Mouse (Mus musculus): Measurements from ENCODE around the gene Naa35.

Naa35 gene

DNA sequence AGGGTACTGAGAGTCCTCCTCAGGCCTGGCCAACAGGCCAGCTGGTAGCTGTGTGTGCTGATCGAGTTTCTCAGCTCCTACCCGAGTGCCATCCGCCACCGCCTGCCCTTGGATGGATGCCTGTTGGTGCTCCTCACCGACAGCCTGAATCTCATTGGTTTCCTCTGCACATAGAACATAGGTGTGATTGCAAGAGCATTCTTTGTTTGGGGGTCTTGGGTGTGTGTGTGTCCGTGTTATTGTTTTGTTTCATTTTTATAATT, 55.0 kb downstream of the Naa35 start:
- no peak for DNase-seq

DNA sequence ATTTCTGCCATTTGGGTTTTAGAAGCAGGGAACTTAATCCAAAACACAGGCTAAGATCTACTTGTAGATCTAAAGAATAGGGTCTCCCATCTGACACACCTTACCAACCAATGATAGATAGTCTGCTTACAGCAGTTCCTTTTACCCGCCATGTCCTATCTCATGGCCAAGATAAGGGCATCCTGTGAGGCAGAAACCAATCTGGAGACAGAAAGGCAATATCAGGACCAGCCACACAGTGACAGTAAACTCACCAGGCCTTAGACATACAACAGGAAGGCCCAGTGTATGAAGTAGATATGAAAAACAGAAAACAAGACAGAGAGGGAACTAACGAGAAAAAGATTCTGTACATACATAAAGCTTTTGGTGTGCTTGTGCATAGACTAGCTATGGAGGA, 57.8 kb downstream of the Naa35 start:
- no peak for DNase-seq

DNA sequence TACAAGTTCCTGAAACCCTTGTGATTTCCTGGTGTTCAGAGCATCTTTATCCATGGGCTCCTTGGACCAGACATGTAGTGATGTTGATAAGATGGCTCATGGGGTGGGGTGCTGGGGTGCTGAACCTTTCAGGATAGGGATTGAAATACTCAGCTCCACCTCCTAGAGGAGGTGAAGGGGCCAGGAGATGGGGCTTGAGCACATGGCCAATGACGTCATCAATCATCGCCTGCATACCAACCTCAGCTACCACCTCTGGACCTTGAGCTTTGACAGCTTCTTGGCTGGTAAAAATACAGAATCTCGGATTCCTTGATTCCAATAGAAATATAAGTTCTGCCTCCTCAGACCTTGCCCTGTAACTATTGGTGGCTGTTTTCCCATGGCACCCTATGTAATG, 60.4 kb downstream of the Naa35 start:
- no peak for DNase-seq

DNA sequence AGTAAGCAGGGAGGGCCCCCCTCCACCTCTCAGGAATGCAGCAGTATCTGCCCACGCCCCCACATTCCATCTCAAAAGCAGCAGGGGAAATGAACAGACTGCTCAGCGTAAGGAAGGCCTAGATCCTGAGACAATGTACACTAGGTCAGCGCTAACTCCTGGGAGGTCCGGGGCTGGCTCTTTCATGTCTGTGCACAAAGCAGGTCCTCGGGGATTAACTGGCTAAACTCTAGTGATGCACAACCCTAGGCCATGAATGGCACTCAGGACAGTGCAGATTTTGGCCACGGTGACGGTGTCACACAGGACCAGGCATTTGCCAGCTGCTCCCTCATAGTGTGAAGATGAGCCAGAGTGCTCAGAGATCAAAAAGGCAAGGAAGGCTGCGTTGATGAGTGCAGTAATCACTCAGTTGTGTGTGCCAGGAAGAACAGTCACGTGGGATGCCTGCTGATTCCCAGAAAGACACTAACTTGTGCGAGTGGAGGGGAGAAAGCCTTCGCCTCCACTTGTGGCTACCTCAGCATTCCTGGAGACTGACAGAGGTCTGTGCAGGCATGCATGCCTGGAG, 61.7 kb downstream of the Naa35 start:
- DNase-seq = no peak

DNA sequence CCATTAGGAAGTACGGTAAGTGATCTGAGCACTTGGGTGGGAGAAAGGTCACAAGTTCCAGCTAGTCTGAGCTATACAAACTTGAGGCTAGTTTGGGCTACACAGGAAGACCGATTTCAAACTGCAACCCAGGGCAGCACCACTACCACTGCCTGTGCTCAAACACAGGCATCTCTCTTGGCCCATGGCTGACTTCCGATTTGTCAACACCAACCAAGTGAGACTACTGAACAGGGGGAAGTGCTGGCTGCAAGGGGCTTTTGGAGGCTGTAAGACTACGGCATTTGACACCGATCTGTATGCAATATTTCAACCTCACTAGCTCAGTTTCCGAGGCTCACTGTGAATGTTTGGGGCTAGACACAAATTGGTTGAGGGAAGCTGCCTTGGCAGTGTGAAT, 62.4 kb downstream of the Naa35 start:
- DNase-seq = no peak

DNA sequence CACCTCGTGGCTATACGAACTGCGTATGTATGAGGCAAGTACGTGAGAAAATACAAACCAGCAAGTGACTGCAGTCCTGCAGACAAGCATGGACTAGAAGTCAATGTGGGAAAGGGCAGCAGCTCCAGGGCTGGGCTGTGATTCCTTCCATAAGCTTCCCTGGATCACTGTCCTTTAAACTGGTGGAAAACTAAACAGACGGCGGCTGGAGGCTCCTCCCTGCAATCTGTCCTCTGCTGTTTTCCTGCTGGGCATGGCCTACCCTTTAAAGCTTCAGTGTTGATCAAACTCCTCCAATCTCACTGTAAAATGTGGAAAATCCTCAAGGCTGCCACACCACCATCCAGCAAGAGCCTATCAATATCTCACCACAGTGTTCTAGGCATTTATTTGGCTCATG, 63.5 kb downstream of the Naa35 start:
- no peak for DNase-seq

DNA sequence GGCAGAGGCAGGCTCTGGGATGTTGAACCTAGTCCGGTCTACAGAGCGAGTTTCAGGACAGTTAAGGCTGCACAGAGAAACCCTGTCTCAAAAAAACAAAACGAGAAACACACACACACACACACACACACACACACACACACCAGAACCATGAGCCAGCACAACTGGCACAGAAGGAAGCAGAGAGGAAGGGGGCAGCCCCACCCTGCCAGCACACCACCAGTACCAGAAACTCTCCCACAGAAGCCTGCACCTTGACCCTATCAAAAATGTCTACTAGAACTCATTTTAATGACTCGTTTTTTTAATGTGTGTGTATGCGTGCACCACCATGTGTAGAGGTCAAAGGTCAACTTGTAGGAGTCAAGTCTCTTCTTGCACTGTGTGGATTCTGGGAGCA, 64.7 kb downstream of the Naa35 start:
- no peak for DNase-seq

DNA sequence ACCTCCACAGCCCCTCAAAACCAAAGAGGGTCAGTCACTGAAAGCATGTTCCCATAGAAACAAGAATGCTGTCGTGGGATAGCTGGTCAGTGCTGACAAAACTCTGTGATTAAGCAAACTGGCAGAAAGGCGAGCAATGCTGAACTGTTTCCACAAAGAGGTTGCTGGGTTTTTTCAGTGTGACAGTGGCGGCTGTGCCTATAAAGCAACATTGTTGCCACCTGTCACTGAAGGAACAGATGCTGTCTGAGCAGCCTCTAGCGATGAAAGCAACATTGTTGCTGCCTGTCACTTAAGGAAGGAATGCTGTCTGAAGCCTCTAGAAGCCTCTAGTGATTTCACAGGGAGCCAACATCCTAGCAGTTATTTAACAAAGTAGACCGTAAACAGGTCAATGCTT, 67.6 kb downstream of the Naa35 start:
- DNase-seq = no peak

DNA sequence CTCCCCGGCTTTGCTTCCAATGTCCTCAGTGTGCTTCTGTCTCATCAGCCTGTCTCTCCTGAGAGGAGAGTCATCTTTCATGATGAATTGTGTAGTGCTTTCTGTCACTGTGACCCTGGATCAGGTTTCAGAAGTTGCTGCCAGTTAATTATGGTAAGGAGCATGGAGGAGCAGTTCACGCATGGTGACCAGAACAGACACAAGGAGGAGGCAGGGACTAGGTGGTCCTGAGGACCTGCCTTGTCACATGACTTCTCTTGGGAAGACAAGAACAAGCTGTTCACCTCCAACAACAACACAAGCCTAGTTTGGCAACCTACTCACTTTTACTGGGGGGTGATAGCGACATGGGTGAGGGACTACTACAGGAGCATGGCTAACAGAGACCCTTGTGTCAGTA, 68.1 kb downstream of the Naa35 start:
- DNase-seq = no peak

DNA sequence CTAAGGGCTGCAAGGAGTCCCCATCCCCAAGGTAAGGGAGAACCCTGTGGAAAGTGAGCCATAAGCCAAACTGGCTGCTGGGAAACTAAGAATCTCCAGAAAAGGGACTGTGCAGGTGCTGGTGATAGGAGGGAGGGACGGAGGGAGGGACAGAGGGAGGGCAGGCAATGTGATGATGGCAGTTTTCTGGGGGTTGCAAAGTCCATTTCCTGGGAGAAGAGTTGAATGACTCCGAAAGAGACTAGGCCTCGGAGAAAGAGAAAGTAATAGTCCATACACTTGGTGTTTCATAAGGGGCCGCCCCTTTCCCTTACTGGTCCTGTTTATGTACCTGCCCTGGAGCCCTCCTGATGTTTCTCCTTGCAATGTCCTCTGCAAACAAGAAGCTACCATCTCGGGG, 69.4 kb downstream of the Naa35 start:
- DNase-seq = no peak

DNA sequence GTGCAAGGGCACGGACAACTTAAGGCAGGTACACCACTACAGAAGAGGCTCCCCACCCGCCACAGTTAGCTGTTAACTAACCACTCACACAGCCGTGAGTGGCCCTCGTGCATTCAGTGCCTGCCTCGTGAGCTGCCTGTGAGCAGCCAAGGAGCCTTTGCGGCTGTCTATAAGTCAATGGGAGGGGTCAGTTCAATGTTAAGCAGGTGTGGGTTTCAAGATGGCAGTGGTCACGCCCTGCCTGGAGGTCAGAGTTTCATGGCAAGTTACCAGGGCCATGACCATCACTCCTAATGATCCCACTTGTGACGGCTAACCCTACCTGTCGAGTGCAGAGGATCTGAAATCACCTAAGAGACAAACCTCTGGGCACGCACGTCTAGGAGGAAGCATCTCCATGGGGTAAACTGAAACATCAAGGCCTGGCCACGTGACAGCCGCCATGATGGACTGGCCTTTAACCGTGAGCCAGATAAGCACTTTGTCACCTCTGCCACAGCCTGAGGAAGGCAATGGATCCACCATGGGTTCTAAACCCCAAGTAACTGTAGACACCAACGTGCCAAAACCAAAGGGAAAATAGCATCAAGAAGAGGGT, 70.8 kb downstream of the Naa35 start:
- no peak for DNase-seq

DNA sequence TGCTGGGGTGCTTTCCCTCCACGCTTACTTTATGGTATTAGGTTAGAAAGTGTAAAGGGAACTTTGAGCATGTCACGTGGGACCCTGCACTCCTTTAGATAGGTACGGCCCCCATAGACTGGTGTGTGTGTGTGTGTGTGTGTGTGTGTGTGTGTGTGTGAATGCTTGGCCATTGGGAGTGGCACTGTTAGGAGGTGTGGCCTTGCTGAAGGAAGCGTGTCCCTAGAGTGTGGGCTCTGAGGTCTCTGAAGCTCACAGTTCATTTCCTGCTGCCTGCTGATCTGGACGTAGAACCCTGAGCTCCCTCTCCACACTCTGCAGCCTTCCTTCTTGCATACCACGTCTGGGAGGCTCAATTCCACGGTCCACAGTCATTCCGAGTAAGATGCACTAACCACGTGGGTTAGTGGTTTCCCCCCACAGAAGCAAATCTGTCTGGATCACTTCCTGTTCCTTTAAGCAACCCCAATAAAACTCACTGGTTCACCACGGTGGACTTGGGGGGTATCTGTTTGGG, 71.3 kb downstream of the Naa35 start:
- peak; percentile 15 to 28 for DNase-seq

DNA sequence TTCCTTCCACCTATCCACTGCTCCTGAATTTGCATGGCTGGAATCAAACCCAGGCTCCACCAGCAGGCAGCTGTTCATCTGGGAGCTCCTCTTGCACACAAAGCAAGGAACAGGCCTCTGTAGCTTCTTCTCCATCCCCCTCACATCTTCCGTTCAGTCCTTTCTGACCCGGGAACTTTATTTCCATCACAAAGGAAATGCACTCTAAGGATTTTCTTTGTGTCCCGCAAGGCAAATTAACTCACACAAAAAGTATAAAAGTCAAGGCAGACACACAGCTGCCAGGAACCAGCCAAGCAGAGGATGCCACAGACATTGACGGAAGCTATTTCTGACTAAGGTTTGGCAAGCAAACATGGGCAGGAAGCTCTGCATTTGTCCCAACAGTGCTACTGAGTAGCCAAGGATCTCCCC, 71.9 kb downstream of the Naa35 start:
- DNase-seq = peak in 1 of 2 experiments; percentile 33

DNA sequence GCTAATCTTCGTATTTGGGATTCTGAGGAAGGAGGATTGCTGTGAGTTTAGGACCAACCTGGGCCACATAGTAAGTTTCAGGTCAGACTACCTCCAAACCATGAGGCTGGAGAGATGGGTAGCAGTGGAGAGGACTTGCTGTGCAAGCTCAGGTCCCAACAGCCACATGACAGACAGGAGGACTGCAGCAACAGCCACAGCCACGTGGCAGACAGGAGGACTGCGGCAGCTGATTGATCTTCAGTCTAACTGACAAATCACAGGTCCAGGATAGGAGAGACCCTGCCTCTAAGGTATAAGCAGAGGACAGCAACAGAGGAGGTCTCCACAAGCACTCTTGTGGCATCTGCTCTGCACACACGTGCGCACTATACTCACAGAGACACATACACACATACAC, 72.7 kb downstream of the Naa35 start:
- DNase-seq = no peak

DNA sequence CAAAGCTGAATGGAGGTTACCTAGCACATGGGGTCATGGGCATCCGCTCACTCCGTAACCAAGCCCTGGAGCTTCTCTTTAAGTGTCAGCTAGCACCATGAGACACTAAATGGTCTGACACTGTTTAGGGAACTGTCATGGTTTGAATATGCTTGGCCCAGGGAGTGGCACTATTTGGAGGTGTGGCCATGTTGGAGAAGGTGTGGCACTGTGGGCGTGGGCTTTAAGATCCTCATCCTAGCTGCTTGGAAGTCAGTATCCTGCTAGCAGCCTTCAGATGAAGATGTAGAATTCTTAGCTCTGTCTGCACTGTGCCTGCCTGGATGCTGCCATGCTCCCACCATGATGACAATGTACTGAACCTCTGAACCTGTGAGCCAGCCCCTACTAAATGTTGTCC, 75.3 kb downstream of the Naa35 start:
- no peak for DNase-seq

DNA sequence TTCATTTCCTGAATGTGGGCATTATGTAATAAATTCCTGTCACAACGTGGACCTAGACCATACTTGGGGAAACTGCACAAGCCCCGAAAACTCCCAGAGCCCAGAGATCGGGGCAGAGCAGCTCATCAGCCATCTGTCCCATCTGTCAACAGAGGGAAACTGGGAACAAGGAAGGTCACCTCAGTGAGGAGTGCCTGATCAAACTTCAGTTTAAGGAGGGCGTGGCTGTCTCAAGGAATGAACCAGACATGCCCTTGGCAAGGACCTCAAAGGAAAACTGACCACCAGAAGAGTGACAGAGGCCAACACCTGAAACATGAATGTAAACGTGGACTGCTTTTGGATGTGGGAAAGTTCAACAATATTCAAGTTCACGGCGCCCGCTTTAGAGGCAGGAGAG, 76.3 kb downstream of the Naa35 start:
- no peak for DNase-seq

DNA sequence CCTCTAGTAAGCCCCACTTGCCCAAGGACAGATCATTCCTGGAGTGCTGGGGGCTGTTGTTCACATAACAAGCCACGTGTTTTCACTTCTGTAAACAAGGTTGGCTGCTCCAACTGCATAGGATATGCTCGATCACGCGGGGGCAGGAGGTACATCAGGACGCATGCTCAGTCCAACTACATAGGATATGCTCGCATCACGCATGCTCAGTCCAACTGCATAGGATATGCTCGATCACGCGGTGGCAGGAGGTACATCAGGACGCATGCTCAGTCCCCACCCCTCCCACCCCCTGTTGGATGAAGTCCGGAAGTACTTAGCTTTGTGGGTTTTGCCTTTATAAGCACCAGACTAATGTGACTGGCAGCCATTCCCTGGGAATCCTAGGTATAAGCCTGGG, 76.9 kb downstream of the Naa35 start:
- DNase-seq = no peak

DNA sequence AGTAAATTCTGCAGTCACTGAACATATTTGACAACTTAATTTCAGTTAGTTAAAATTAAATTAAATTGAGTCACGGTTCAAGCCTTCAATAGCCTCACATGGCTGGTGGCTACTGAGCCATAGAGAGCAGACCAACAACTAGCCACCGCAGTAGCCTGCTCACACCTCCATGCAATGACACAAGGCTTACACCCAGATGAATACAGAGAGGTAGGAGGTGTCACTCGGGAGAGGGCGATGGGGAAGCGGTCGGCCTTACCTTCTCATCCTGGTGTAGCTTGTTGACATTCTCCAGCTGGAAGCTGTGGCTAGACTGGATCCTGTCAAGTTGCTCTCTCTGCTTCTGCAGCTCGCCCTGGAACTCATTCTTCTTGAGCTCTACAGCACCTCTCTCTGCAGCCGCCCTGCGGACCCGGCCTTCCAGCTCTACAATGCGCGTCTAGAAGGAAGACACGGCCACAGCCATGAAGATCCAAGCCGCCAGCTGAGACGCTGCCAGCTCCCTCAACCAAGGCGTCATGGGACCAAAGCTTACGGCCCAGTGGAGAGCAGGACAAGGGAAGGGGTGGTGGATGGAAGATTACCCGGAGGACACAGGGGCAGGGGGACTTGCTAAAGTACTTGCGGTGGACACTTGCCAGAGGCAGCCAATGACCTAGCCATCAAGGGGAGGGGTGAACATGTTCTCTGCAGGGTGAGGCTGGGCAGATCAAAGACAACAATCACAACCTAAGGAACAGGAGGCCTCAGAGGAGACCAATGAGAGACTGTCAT, 79.1 kb downstream of the Naa35 start:
- no peak for DNase-seq

DNA sequence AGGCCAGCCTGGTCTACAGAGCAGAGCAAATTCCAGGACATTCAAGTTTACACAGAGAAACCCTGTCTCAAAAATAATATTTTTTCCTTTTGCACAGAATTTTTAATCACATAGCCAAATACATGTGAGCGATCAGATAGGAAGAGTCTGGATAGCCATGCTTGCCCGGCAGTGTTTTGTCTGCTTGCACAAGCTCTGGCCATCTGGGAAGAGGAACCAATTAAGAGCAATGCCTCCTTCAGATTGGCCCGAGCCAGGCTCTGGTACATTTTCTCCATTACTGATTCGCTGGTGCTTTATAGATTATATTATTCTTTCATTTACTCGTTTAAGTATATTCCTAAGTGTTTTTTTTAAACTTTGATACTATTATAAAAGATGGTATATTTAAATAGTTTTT, 82.7 kb downstream of the Naa35 start:
- no peak for DNase-seq

DNA sequence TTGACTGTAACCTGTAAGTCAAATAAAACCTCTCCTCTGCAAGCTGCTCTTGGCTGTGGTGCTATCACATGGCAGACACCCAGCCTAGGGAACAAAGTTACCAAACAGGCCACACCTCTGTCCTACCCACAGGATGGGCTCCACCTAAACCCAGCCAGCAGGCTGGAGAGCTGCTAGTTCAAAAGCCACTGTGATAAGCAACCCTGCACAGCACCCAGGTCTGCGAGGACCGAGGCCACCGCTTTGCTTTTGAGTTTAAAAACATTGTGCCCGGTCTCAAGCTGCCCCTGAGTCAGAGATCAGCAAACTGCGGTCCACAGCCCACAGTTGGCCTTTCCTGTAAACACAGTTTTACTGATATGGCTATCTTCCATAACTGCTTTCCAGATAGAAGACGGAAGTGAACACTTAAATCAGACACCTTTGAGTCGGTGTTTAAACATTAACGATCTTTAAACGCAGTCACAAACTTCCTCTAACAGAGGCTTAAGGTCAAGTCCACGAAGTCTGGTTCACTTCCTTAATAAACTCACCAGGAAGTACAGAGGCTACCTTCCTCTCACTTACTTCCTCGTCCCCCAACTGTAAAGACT, 83.5 kb downstream of the Naa35 start:
- peak; percentile 79 to 85 for DNase-seq

DNA sequence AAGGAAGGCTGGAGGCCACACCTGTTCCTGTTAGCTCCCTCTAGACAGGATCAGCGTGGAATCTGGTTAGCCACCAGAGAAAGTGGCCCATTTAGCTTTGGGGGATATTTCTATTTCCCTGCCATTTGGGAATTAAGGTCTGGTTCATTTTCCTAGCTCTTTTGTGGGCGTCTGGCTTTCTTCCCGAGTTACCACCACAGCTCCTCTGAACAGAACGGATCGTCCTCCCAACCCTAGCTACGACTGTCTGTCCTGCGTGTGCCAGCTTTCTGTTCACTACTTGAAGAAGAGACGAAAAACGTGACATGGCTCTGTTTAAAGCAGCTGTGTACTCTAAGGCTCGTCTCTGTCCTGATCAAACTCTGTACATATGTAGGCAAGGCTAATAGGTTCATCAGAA, 84.9 kb downstream of the Naa35 start:
- DNase-seq = no peak

DNA sequence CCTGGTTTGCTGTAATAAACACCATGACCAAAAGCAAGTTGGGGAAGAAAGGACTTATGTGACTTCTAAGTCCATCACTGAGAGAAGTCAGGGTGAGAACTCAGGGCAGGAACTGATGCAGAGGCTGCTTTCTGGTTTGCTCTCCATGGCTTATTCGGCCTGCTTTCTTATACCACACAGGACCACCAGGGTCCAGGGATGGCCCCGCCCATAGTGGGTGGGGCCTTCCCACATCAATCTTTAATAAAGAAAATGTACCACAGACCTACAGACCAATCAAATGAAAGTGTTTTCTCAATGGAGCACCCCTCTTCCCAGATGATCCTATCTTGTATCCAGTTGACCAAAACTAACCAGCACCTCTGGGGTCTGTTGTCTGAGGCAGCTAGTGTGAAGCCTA, 86.5 kb downstream of the Naa35 start:
- no peak for DNase-seq

DNA sequence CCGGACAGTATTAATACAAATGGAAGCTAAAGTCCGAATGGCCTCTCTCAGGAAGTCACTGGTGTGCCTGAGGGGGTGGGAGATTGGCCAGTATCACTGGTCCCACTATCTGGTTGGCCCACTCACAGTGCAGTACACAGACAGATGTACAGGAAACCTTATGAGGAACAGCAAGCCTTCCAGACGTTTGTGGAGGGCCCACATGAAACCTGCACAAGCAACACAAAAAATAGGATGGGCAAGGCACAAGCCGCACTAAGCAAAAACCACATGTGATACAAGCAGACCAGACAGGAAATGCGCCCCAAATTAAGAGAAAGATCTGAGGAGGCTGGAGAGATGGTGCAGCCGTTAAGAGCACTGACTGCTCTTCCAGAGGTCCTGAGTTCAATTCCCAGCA, 87.2 kb downstream of the Naa35 start:
- no peak for DNase-seq

DNA sequence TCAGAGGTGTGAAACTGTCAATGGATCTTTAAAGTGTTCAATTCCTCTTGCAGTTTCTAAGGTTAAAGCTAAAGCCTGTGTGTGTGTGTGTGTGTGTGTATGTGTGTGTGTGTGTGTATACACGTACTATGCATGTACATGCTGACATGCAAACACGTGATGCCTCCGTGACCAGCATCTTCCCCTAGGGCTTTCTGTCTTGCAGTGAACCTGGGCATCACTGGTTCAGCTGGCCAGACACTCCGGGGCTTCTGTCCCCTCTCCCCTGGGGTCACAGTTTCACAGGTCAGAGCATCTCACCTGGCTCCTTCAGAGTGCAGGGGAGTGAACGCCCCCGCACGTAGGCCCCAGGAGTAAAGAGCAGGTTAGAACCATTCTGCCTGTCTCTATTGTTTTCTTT, 88.5 kb downstream of the Naa35 start:
- DNase-seq = no peak
